Mouse (Mus musculus) spleen, adult 2 months (tissue): ENCODE measurements around the gene Ros1.

Experiments used
- CTCF ChIP-seq: fragments of 200-500 bp; IDR thresholded peaks from 2 replicates; pipeline ENCODE4 v1.5.1; 2011; ENCODE audit warnings: mild to moderate bottlenecking, inconsistent platforms; ENCODE audit not compliant: insufficient read depth, insufficient read length, insufficient replicate concordance; ENCODE audit errors: extremely low read depth
- POLR2A ChIP-seq: fragments of 200-500 bp; IDR thresholded peaks from 2 replicates; pipeline ENCODE4 v1.6.1; 2011; ENCODE audit warnings: low read depth, low read length, inconsistent platforms

GRCm38 (mm10) chr10:52170489-52170888 lies 24.6 kb downstream of the Ros1 start:
- no peak for TF ChIP-seq CTCF
- no peak for TF ChIP-seq POLR2A
